Mouse (Mus musculus) megakaryocyte, embryonic 14.5 days (primary cell): Measurements from ENCODE around the gene Taf9b.

Source experiments
- FLI1 ChIP-seq: IDR thresholded peaks from 2 replicates; pipeline ENCODE4 v1.6.1; 2012; ENCODE audit warnings: low read length, inconsistent platforms, mixed read lengths
- GATA1 ChIP-seq: IDR thresholded peaks from 3 replicates; pipeline ENCODE4 v1.6.1; 2012; ENCODE audit warnings: mixed read lengths, low read length, inconsistent platforms, borderline replicate concordance

- TF ChIP-seq GATA1 (no peak), FLI1 (no peak)
Measured at GRCm38 (mm10) chrX:106163995-106164394, 57.0 kb downstream of the Taf9b start.
